Mouse (Mus musculus) liver, embryonic 14.5 days (tissue): ENCODE data around the gene Tssk4.

ENCODE experiments used
- CTCF ChIP-seq: IDR thresholded peaks from 2 replicates; pipeline ENCODE4 v1.5.1; 2016; ENCODE audit warnings: antibody characterized with exemption, low read depth, control low read depth
- EP300 ChIP-seq: IDR thresholded peaks from 2 replicates; pipeline ENCODE4 v1.6.1; 2016; ENCODE audit warnings: antibody characterized with exemption, low read depth

- TF ChIP-seq CTCF (peak; percentile 99), EP300 (peak; percentile 61)
These were observed 46.1 kb upstream of the Tssk4 start for GRCm38 (mm10) chr14:55603633-55604576.
